Mouse (Mus musculus) forebrain, postnatal 0 days (tissue): ENCODE measurements at regions not wholly inside any gene's neighbourhood (a gene's known extent, or its start where the extent isn't known, plus 50 kb on each side); places are given as distances from the start of the nearest gene placed in this dataset.

Experiments
- ATAC-seq: fragments of 200-750 bp; cut with Nextera tagmentation; 2 replicates; pipeline ENCODE4 v1.8.0; 2017; ENCODE audit warnings: mild to moderate bottlenecking, moderate library complexity
- DNase-seq: peaks from one replicate; pipeline ENCODE4 v3.0.0-alpha.2; 2015
- H3K27ac ChIP-seq: fragments of 300-500 bp; sonication (generic); 2 replicates; pipeline ENCODE4 v1.5.1; 2014; ENCODE audit warnings: low read depth, mild to moderate bottlenecking, antibody characterized with exemption, low read length, moderate library complexity, mixed read lengths
- H3K27me3 ChIP-seq: fragments of 300-500 bp; sonication (generic); 2 replicates; pipeline ENCODE4 v1.6.1; 2014; ENCODE audit warnings: mild to moderate bottlenecking, low read length, mixed read lengths; ENCODE audit not compliant: insufficient read depth
- H3K36me3 ChIP-seq: fragments of 300-500 bp; sonication (generic); 2 replicates; pipeline ENCODE4 v1.6.1; 2014; ENCODE audit warnings: mild to moderate bottlenecking, moderate library complexity; ENCODE audit not compliant: insufficient read depth
- H3K4me1 ChIP-seq: fragments of 300-500 bp; sonication (generic); 2 replicates; pipeline ENCODE4 v1.6.1; 2014; ENCODE audit warnings: antibody characterized with exemption; ENCODE audit not compliant: insufficient read depth
- H3K4me2 ChIP-seq: fragments of 300-500 bp; sonication (generic); 2 replicates; pipeline ENCODE4 v1.6.1; 2014; ENCODE audit warnings: low read depth, mild to moderate bottlenecking, moderate library complexity
- H3K4me3 ChIP-seq: fragments of 300-500 bp; sonication (generic); 2 replicates; pipeline ENCODE4 v1.5.1; 2014; ENCODE audit warnings: low read depth, low read length, mixed read lengths
- H3K9ac ChIP-seq: fragments of 300-500 bp; sonication (generic); 2 replicates; pipeline ENCODE4 v1.6.1; 2014; ENCODE audit warnings: mild to moderate bottlenecking
- H3K9me3 ChIP-seq: fragments of 300-500 bp; sonication (generic); 2 replicates; pipeline ENCODE4 v1.6.1; 2016; ENCODE audit warnings: low read length
- CTCF ChIP-seq: sonication (generic); IDR thresholded peaks from 2 replicates; pipeline ENCODE4 v1.5.1; 2016; ENCODE audit warnings: antibody characterized with exemption, control low read depth, low read depth
- WGBS: fragments of 180-500 bp; shearing (Covaris S2); extraction: QIAGEN DNeasy Blood & Tissue Kit; methylation state at CpG from one replicate; pipeline ENCODE4 v1.1.7; 2014; 5-methylcytosine and 5-hydroxymethylcytosine counted together

DNA sequence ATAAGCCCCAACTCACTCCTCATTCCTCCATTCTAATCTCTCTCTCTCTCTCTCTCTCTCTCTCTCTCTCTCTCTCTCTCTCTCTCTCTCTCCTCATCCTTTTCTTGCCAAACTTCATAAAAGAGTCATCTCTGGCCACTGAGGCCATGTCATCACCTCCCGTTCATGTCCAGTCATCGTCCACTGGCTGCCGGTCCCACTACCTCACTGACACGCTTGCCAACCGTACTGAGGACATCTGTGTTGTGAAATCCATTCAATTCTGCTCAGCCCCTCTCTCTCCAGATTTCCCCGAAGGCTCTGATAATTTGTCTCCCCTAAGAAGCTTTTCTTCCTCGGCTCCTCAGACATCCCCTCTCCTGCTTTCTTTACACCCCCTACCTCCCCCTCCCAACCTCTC, 94.7 kb downstream of the Axin2 start:
- H3K27me3 ChIP-seq: no peaks in the 10 kb centered on the region
- DNase-seq (no peak), ATAC-seq (no peak)
- no peaks in the 10 kb centered on the region for H3K9me3 ChIP-seq
- H3K9ac ChIP-seq: no peak overlapping the region
- TF ChIP-seq CTCF: no peak
- no peak overlapping the region for H3K27ac ChIP-seq
- 78% methylated on average over 7 of the region's 7 CpGs for WGBS
- H3K4me1 ChIP-seq: no peaks in the 10 kb centered on the region
- no peak overlapping the region for H3K4me2 ChIP-seq
- no peak overlapping the region for H3K4me3 ChIP-seq
- no peaks in the 10 kb centered on the region for H3K36me3 ChIP-seq

DNA sequence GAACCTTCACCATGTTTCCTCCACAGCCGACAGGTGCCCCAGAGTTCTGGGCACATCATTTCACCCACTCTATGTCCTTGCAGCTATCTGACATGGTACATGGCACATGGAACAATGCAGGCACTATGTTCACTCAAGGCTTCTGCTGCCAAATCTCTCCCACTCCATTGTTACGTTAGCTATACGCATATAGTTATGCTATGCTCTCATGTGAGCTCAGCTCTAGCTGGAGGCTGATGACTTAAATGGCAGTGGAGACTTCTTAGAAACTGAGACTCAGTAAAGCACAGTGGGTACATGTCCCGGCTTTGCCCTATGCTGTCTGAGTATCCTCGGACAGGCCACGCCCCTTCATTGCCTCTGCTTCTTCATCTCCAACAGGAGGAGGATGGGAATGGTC, 91.0 kb downstream of the Axin2 start:
- 95% methylated on average over 6 of the region's 6 CpGs for WGBS
- no peak for TF ChIP-seq CTCF

DNA sequence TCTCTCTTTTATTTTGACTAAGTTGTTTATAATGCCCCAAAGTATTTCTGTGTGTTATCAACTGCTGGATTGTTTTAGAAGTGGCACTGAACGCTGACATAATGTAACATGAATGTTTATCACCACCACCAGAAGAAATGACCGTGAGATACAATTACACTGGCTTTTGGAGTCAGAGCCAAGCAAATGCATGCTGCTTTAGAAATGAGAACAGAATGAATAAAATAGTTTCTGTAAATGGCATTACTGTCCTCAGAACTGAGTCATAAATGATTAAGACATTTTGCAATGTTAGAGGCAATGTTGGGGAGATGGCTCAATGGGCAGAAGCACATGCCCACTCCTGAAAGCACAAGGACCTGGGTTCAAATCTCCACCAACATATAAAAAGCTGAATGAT, 88.7 kb downstream of the Axin2 start:
- Histone ChIP-seq H3K27ac (no peak overlapping the region), H3K27me3 (no peaks in the 10 kb centered on the region), H3K4me3 (no peak overlapping the region), H3K9ac (no peak overlapping the region), H3K4me1 (no peaks in the 10 kb centered on the region), H3K9me3 (no peaks in the 10 kb centered on the region), H3K36me3 (no peaks in the 10 kb centered on the region), H3K4me2 (no peak overlapping the region)
- ATAC-seq (no peak), DNase-seq (no peak)
- whole genome bisulfite sequencing: 62% methylated on average over 2 of the region's 2 CpGs
- no peak for TF ChIP-seq CTCF

More for the DNA sequence above, 91.0 kb downstream of the Axin2 start:
- no peaks in the 10 kb centered on the region for H3K9me3 ChIP-seq
- no peaks in the 10 kb centered on the region for H3K27me3 ChIP-seq
- ATAC-seq: no peak
- no peaks in the 10 kb centered on the region for H3K36me3 ChIP-seq
- H3K4me2 ChIP-seq: no peak overlapping the region
- no peaks in the 10 kb centered on the region for H3K4me1 ChIP-seq
- H3K27ac ChIP-seq: no peak overlapping the region
- no peak overlapping the region for H3K9ac ChIP-seq
- no peak for DNase-seq
- no peak overlapping the region for H3K4me3 ChIP-seq

DNA sequence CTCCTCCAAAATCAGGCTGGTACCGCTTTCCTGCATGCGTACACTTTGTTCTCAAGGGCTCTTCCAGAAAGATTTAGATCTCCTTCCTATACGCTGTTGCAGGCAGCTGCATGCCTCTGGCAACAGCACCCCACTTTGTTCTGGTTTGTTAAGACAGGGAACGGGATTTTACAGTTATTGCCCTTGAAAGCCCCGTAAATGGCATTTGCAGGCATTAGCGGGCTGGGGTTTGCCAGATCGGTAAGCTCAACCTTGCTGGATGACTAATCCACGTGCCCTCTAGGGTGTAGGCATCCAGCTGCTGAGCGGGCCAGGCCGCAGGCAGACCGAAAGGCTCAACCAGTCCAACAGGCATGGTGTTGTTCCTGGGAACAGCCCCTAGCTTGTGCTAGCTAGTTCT, 85.5 kb downstream of the Axin2 start:
- 95% methylated on average over 11 of the region's 11 CpGs for WGBS
- H3K4me3 ChIP-seq: no peak overlapping the region
- H3K27ac ChIP-seq: no peak overlapping the region
- H3K27me3 ChIP-seq: no peaks in the 10 kb centered on the region
- H3K36me3 ChIP-seq: no peaks in the 10 kb centered on the region
- DNase-seq (no peak), ATAC-seq (no peak)
- H3K9me3 ChIP-seq: peaks cover 8% of the 10 kb centered on the region; the same call in 1 of the 2 replicates
- no peaks in the 10 kb centered on the region for H3K4me1 ChIP-seq
- TF ChIP-seq CTCF: no peak
- no peak overlapping the region for H3K4me2 ChIP-seq
- no peak overlapping the region for H3K9ac ChIP-seq
